Mouse (Mus musculus) midbrain, embryonic 14.5 days (tissue): Measurements from ENCODE around the gene Yars. TPM values are rescaled to one million over a fixed set of nuclear protein-coding genes. Genes with fewer than 3 reads are reported as not detected.

Experiments
- ATAC-seq: fragments of 200-750 bp; cut with Nextera tagmentation; 2 replicates; pipeline ENCODE4 v1.8.0; 2017; ENCODE audit warnings: moderate number of reproducible peaks, moderate library complexity; ENCODE audit not compliant: low FRiP score, low TSS enrichment
- DNase-seq: peaks from one replicate; pipeline ENCODE4 v3.0.0-alpha.2; 2015
- H3K27ac ChIP-seq: fragments of 300-500 bp; sonication (generic); replicated peaks from 2 replicates; pipeline ENCODE4 v1.5.1; 2014; ENCODE audit warnings: mild to moderate bottlenecking, low read depth, low read length, moderate library complexity
- H3K27me3 ChIP-seq: fragments of 300-500 bp; sonication (generic); 2 replicates; pipeline ENCODE4 v1.6.1; 2014; ENCODE audit warnings: low read length, control low read depth, mixed read lengths; ENCODE audit not compliant: control insufficient read depth, insufficient read depth
- H3K36me3 ChIP-seq: fragments of 300-500 bp; sonication (generic); 2 replicates; pipeline ENCODE4 v1.6.1; 2014; ENCODE audit warnings: low read length, control low read depth; ENCODE audit not compliant: control insufficient read depth, insufficient read depth
- H3K4me1 ChIP-seq: fragments of 300-500 bp; sonication (generic); 2 replicates; pipeline ENCODE4 v1.6.1; 2014; ENCODE audit warnings: mild to moderate bottlenecking, antibody characterized with exemption, low read length, control low read depth; ENCODE audit not compliant: control insufficient read depth, insufficient read depth
- H3K4me2 ChIP-seq: fragments of 300-500 bp; sonication (generic); 2 replicates; pipeline ENCODE4 v1.6.1; 2014; ENCODE audit warnings: mild to moderate bottlenecking, low read length, moderate library complexity
- H3K4me3 ChIP-seq: fragments of 300-500 bp; sonication (generic); replicated peaks from 2 replicates; pipeline ENCODE4 v1.5.1; 2014; ENCODE audit warnings: low read depth, low read length
- H3K9ac ChIP-seq: fragments of 300-500 bp; sonication (generic); replicated peaks from 2 replicates; pipeline ENCODE4 v1.6.1; 2014; ENCODE audit warnings: mild to moderate bottlenecking, low read length, moderate library complexity
- H3K9me3 ChIP-seq: fragments of 300-500 bp; sonication (generic); 2 replicates; pipeline ENCODE4 v1.6.1; 2016; ENCODE audit warnings: low read length, control low read depth, mixed read lengths; ENCODE audit not compliant: control insufficient read depth
- WGBS: fragments of 180-500 bp; shearing (Covaris S2); extraction: QIAGEN DNeasy Blood & Tissue Kit; methylation state at CpG from one replicate; pipeline ENCODE4 v1.1.7; 2014; 5-methylcytosine and 5-hydroxymethylcytosine counted together
- polyA plus RNA-seq: library from polyadenylated mRNA; unstranded; fragments of >200 nt; fragmentation: Nextera tagmentation; extraction: Ambion mirVana; gene quantifications from 2 replicates; pipeline ENCODE4 v1.2.1, GENCODE M21; 2014

Yars gene
- polyA plus RNA-seq, 1 experiment from 2014 or later: 116 TPM

DNA sequence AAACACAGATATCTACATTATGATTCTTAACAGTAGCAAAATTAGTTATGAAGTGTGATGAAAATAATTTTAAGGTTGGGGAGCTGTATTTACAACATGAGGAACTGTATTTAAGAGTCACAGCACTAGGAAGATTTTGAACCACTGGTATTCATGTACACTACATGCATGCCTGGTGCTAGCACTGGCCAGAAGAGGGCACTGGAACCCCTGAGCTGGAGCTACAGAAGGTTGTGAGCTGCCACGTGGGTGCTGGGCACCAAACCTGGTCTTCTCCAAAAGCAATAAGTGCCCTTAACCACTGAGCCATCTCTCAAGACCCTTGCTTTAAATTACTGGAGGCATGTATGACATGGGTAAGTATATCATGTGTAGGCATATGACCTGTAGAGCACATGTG, 17.0 kb upstream of the Yars start:
- no peak overlapping the region for H3K9ac ChIP-seq
- no peak for ATAC-seq
- DNase-seq: no peak
- no peaks in the 10 kb centered on the region for H3K4me1 ChIP-seq
- H3K27ac ChIP-seq: no peak overlapping the region
- H3K36me3 ChIP-seq: peaks cover 46% of the 10 kb centered on the region
- WGBS: 76% methylated on average over 1 of the region's 1 CpGs
- no peak overlapping the region for H3K4me2 ChIP-seq
- H3K9me3 ChIP-seq: no peaks in the 10 kb centered on the region
- H3K27me3 ChIP-seq: no peaks in the 10 kb centered on the region
- H3K4me3 ChIP-seq: no peak overlapping the region

- Histone ChIP-seq H3K27me3 (no peaks in the 10 kb centered on the region), H3K9me3 (no peaks in the 10 kb centered on the region), H3K4me3 (no peak overlapping the region), H3K4me1 (no peaks in the 10 kb centered on the region), H3K4me2 (no peak overlapping the region), H3K36me3 (peaks cover 49% of the 10 kb centered on the region), H3K9ac (no peak overlapping the region), H3K27ac (no peak overlapping the region)
- WGBS: 52% methylated on average over 1 of the region's 1 CpGs
- DNase-seq: peak; percentile 53
- ATAC-seq: no peak
Observed at GRCm38 (mm10) chr4:129179560-129179959, 10.0 kb upstream of the Yars start.

- Histone ChIP-seq H3K9ac (peak overlapping the region; percentile 73; the same call in 1 of the 2 replicates), H3K9me3 (no peaks in the 10 kb centered on the region), H3K27me3 (no peaks in the 10 kb centered on the region), H3K4me1 (peaks cover 10% of the 10 kb centered on the region), H3K36me3 (no peaks in the 10 kb centered on the region), H3K27ac (no peak overlapping the region), H3K4me2 (peak overlapping the region; percentile 70), H3K4me3 (peak overlapping the region; percentile 80)
- DNase-seq (no peak), ATAC-seq (no peak)
- 37% methylated on average over 5 of the region's 5 CpGs for WGBS
Observed at GRCm38 (mm10) chr4:129188041-129188659, 1.4 kb upstream of the Yars start.

GRCm38 (mm10) chr4:129188803-129189541, 588 bp upstream of the Yars start:
- Histone ChIP-seq H3K36me3 (peaks cover 2% of the 10 kb centered on the region; the same call in 1 of the 2 replicates), H3K27me3 (no peaks in the 10 kb centered on the region), H3K4me3 (peak overlapping the region; percentile 80), H3K9ac (peak overlapping the region; percentile 73), H3K4me1 (peaks cover 10% of the 10 kb centered on the region), H3K9me3 (no peaks in the 10 kb centered on the region), H3K4me2 (peak overlapping the region; percentile 70), H3K27ac (peak overlapping the region; percentile 85)
- ATAC-seq: peak; percentile 38
- DNase-seq: peak; percentile 74
- WGBS: under 1% methylated on average over 63 of the region's 74 CpGs

GRCm38 (mm10) chr4:129190538-129190937, 978 bp downstream of the Yars start:
- no peaks in the 10 kb centered on the region for H3K9me3 ChIP-seq
- ATAC-seq (no peak), DNase-seq (no peak)
- H3K27ac ChIP-seq: peak overlapping the region; percentile 85
- peak overlapping the region; percentile 80 for H3K4me3 ChIP-seq
- peaks cover 10% of the 10 kb centered on the region for H3K4me1 ChIP-seq
- WGBS: 2% methylated on average over 12 of the region's 12 CpGs
- H3K36me3 ChIP-seq: peaks cover 11% of the 10 kb centered on the region; the same call in 1 of the 2 replicates
- peak overlapping the region; percentile 89 for H3K4me2 ChIP-seq
- peak overlapping the region; percentile 64 for H3K9ac ChIP-seq
- H3K27me3 ChIP-seq: no peaks in the 10 kb centered on the region

GRCm38 (mm10) chr4:129191691-129192090, 2.1 kb downstream of the Yars start:
- WGBS: 86% methylated on average over 5 of the region's 5 CpGs
- Histone ChIP-seq H3K36me3 (peaks cover 23% of the 10 kb centered on the region), H3K4me1 (peaks cover 10% of the 10 kb centered on the region), H3K9me3 (no peaks in the 10 kb centered on the region), H3K9ac (0 out of 2 replicates have a peak overlapping the region, but pooled peaks have one; percentile 14), H3K4me3 (no peak overlapping the region), H3K27ac (no peak overlapping the region), H3K4me2 (no peak overlapping the region), H3K27me3 (no peaks in the 10 kb centered on the region)
- DNase-seq: no peak
- no peak for ATAC-seq

- H3K9me3 ChIP-seq: no peaks in the 10 kb centered on the region
- no peak overlapping the region for H3K9ac ChIP-seq
- no peak overlapping the region for H3K4me3 ChIP-seq
- WGBS: 93% methylated on average over 1 of the region's 1 CpGs
- no peak for ATAC-seq
- no peaks in the 10 kb centered on the region for H3K27me3 ChIP-seq
- no peak overlapping the region for H3K4me2 ChIP-seq
- no peak overlapping the region for H3K27ac ChIP-seq
- peaks cover 44% of the 10 kb centered on the region for H3K36me3 ChIP-seq
- no peak for DNase-seq
- peaks cover 10% of the 10 kb centered on the region for H3K4me1 ChIP-seq
Observed at GRCm38 (mm10) chr4:129194280-129194679, 4.7 kb downstream of the Yars start.

DNA sequence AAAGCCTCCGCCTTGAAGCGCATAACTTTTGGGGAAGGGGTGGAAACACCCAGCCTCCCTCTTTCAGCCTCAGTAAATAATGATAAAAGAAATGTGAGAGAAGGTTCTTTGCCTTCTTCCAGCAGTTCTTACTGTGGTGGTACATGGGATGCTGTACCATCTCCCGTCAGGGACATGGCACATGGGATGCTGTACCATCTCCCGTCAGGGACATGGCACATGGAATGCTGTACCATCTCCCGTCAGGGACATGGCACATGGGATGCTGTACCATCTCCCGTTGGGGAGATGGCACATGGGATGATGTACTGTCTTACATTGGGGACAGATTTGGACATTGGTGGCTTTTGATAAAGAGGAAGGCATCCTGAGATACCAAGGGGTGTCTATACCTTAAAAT, 8.0 kb downstream of the Yars start:
- Histone ChIP-seq H3K4me3 (no peak overlapping the region), H3K9ac (no peak overlapping the region), H3K27me3 (no peaks in the 10 kb centered on the region), H3K4me2 (no peak overlapping the region), H3K36me3 (peaks cover 73% of the 10 kb centered on the region), H3K27ac (no peak overlapping the region), H3K9me3 (no peaks in the 10 kb centered on the region), H3K4me1 (no peaks in the 10 kb centered on the region)
- 96% methylated on average over 6 of the region's 6 CpGs for WGBS
- ATAC-seq: no peak
- DNase-seq: no peak

DNA sequence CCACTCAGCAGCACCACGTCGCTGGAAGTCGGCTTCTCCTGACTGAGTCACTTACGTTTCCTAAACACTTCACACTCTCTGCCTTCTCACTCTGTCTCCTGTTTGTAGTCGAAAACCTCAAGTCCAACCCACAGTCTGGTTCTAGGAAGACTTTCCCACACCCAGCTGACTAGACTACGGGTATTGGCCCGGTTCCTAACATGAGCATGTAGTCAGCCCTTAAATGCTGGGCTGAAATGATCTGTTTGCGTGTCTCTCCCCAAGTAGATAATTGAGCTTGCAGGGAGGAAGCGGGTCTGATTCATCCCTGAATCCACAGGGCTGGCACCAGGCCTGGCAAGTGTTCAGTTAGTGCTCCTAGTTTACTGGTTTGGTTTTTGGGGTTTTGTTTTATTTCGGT, 15.1 kb downstream of the Yars start:
- no peak for ATAC-seq
- Histone ChIP-seq H3K27ac (no peak overlapping the region), H3K4me3 (no peak overlapping the region), H3K36me3 (peaks cover 89% of the 10 kb centered on the region), H3K9me3 (no peaks in the 10 kb centered on the region), H3K9ac (no peak overlapping the region), H3K4me1 (no peaks in the 10 kb centered on the region), H3K4me2 (no peak overlapping the region), H3K27me3 (no peaks in the 10 kb centered on the region)
- 95% methylated on average over 10 of the region's 10 CpGs for WGBS
- DNase-seq: no peak
